Mouse (Mus musculus): ENCODE data around the gene Slc51b.

The Slc51b gene

DNA sequence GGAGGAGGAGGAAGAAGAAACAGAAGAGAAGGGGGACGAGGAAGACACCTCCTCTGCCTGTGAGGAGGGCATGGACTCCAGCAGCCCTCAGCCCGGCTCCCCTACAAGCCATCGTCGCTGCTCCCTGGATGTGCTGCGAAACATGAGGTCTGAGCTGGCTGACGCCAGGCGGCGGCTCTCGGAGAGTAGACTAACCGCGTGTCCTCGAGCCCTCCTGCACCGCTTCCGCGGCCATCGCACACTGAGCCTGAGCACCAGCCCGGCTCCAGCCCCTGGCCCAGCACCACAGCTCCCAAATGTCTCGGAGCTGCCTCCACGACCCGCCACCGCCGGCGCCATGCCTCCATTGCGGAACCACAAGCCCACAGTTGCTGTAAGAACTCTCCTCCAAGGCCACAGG lies 51.0 kb downstream of the Slc51b start:
- DNase-seq (ENCODE audit: low spot score), result no peak

- peak; percentile 28 for DNase-seq (ENCODE audit: low spot score)
Observed at GRCm38 (mm10) chr9:65365721-65366120, 57.0 kb downstream of the Slc51b start.

GRCm38 (mm10) chr9:65363684-65364083 lies 59.1 kb downstream of the Slc51b start:
- DNase-seq (ENCODE audit: low spot score), result peak; percentile 36

Measured in testis, postnatal 10 days (tissue).